Mouse (Mus musculus) spleen, adult 12 weeks (tissue): ENCODE results near the gene Raph1.

ENCODE experiments used
- DNase-seq: peaks from one replicate; pipeline ENCODE4 v3.0.0; 2022; ENCODE audit warnings: low spot score

Gene Raph1

DNA sequence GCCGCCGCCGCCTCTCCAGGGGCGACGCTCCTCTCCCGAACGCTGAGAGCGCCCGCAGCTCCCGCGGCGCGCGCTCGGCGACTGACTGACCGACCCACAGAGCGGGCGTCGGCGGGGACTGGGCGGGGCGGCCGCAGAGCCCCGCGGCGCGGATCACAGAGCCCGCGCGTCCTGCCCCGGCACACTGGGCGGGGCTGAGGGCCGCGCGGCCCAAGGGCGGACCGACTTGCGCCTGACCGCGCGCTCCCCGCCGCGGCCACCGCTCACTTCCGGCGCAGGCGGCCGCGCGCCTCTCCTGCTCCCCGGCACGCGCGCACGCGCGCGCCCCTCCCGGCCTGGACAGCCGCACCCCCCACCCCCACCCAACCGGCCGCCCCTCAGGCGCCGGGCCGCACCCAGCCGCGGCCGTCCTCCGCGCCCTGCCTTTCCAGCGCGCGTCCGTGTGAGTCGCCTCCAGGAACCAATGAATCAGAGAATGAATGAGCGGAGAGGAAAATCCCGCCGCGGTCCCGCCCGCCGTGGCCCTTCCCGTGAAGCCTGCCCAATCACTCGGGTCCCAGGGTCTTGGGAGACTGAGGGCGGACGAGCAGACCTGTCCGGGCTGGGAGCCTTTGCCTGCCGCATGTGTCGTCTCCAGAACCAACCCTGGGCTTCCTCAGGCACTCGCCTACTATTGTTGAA is at the start of gene Raph1:
TSS of gene Raph1 (minus strand) at position 474 of the 681 bp plus-strand sequence.
- peak; percentile 8 for DNase-seq

DNA sequence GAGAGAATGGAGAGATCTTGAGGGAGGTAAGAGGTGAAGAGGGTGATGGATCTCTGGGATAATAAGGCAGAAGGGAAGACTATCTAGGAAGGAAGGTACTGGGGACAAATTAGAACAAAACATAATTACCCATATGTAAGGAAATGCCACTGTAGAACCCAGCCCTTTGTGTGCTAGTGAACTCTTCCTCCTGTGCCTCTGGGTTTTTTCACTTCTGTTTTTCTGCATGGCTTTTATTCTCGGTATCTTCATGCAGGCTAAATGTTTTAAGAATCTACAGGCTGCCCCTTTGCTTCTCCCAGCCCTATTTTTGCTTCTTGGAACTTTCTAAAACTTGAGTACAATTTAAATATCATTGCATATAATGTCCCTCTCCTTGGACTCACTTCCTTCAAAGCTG is 48.8 kb upstream of the Raph1 start:
- DNase-seq = no peak

DNA sequence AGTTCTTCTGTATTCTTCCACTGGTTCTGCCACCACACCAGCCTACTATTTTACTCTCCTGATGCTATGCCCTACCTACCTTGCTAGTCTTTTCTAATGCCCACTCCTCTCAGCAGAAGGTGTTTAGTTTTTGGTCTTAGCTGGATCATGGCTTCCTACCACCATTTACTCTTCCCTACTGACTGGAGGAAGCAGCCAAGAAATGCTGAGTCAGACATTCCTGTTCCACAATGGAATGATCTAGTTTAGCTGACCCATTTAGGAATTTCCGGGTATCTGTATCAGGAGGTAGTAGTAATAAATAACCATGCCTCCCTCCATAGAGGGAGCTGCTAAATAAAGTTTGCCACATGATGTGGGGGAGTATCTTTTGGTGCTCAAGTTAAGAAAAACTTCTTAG is 48.0 kb upstream of the Raph1 start:
- DNase-seq = no peak

DNA sequence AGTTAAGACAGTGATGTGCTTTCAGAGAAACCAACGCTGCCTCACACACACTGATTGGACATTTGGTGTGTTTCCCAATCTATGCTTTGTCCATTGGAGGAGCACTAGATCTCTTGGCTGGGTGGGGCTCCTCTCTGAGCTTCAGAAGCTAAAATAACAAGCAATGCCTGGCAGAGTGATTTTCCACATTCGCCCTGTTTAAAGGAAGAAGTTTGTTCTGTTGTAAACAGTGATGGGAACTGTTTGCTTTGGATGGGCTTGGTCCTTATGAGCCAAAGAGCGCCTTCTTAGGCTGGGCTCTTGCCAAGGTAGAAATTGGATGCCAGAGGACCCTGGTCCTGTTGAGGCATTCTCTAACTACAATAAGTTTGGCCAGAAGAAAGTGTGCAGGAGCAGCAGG is 45.1 kb upstream of the Raph1 start:
- no peak for DNase-seq

DNA sequence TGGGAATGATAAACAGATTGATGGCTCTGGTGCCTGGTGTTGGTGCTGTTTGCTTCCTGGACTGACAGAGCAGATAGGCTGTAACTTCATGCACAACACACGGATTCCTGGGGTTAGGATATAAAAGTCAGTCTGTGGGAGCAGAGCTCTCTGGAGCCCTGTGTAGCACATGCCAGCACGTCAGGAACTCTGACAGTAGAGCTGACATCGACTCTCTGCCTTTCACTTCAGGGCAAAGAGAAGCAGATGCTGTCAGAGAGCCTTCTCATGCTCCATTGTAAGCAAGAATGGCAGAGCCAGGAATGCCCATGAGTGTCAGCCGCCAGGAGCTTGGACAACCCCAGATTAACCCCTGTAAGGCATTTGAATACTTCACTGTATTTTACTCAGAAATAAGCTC is 43.7 kb upstream of the Raph1 start:
- DNase-seq = no peak

DNA sequence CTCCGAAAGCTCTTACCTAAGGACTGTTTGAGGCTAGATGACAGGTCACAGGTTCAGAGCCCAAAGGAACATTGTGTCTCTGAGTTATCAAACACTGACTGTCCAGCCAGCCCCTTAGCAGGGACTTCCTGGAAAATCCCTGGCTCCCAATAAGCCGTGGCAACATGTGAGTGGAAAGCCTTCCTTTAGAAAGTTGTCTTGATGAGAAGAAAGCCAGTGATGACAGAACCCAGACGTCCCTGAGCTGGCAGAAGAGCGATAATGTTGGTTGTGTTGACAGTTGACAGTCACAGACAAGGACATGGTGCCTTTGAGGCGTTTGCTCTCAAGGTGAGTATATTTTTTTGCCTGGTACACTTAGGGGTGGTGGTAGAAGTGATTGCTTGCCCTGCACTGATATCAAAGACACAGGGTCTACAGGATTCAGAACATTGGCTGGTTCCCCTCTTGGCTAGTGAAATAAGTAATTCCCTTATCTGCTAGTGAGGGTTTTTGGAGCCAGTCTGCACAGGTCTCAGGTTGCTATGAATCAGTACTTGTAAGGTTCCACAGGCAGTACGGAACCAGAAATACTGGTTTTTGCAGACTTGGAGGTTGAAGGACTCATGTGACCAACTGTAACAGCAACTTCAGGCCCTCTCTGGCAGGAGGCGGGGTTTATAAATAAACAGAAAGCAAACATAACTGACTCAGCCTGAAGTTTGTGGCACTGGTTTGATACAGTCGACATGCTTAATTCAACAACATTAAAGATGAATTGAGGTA is 42.3 kb upstream of the Raph1 start:
- DNase-seq = no peak

DNA sequence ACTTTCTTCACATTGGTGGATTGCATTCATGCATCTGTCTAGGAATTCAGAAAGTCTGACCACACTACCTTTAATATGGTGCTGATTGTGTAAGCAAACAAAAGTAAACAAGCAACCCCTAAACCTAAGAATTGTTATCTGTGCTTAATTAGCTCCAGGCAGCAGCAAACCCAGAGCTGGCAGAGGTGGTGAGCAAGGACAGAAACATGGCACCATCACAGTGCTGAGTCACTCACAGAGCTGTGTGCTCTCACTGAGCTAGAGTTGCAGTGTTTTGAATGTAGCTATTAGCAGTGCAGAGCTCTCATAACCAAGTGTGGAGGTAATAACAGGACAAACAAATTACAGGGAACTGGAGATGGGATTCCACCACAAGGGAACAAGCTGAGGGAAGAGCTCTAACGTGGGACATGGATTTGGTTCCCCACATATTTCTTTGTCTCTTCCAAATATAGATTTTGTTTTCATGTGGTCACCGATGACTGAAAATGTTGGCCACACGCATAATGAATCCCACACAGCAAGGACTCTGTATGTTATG is 37.6 kb upstream of the Raph1 start:
- DNase-seq = no peak

DNA sequence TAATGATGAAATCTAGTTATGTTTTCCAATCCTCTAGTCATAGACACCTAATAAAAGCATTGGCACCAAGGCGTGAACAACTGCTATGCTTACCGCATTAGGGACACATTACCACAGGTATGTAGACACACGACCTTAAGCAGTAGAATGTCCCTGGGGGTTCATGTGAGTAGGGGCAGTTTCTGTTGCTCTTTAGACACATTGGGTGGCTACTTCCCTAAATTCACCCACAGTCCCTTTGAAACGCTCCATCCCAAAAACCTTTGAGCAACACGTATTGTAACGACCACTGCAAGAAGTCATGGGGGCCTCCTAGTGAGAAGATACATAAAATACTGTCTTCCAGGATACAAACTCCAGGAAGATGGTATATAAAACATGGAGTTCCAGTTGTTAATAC is 33.8 kb upstream of the Raph1 start:
- no peak for DNase-seq

DNA sequence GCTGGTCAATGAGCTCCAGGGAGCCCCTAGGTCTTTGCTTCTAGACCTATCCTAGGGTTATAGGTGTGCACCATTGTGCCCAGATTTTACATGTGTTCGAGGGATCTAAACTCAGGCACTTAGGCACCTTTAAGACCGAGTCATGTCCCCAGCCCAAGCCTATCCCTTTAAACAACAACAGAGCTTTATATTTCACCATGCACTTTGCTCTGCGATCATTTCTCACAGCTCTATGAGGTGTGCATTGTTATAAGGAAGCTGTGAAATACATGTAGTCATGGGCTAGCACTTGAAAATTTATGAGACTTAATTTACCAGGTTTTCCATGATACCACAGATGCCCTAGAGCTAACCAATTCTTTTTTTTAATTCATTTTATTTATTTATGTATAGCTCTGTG is 33.0 kb upstream of the Raph1 start:
- DNase-seq = no peak

DNA sequence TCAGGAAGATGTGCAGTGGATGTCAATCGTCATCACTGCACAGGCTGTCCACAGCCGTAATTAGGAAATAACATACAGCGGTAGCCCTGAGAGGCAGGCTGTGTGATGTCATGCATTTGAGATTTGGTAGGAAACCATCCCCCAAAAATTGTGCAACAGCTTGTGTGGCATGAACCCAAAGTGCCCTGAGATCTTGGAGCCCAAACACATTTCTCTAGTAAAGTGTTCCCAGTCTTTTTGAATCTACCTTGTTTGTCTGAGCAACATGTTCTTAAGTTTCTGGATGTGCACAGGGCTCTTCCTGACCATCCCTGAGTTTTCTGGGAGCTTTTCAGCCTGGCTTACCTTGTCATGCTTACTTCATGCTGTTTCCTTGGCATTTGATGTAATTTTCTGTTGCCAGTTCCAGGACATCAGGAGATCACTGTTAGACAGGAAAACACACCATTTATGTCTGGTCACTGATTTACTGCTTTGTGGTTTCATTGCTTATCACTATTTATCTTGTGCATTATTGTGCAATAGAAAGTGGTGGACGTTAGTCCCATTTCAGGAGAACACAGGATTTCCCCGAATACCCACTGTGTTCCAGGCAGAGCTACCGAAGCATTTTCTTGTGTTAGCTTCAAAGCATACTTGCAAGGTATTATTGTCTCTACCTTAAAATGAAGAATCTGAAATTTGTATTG is 32.3 kb upstream of the Raph1 start:
- no peak for DNase-seq

DNA sequence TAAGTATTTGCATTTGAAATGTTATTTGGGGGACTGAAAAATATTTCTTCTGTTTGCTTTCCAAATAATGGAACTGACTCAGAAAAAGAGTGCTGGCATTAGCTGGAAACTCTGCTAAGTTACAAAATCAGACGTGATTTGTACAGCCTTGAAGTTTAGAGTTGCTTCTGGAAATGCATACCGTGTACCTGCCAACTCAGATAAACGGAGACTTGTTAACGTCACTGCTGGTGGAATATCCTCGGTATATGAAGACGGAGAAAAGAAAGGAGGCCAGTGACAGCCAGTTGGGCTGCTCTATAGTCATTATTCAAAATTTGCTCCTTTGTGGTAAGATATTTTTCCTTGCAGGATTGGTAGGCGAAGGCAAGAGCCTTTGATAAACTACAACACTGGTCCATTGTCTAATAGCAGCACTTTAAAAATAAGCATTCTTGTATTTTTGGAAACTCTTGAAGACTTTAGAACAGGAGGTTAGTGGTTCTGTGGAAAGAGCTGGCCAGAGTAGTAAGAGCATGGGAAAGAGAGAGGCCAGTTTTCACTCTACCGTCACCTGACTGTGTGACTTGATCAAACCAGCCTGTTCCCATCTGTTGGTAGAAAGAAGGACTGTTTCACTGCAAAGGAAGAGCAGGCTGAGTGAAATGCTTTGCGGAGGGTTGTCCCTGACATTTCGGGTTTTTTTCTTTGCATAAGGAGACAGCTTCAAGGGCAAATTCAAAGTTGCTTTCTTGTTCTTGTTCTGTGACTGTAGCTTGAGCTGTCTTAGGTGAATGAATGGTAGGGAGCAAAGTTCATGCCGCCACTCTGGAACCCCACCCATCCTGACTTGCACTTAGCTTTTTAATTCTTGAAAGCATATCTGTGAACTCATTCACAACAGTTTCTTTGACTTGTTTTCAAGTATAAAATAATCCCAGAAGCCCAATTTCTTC is 29.7 kb upstream of the Raph1 start:
- DNase-seq = no peak

DNA sequence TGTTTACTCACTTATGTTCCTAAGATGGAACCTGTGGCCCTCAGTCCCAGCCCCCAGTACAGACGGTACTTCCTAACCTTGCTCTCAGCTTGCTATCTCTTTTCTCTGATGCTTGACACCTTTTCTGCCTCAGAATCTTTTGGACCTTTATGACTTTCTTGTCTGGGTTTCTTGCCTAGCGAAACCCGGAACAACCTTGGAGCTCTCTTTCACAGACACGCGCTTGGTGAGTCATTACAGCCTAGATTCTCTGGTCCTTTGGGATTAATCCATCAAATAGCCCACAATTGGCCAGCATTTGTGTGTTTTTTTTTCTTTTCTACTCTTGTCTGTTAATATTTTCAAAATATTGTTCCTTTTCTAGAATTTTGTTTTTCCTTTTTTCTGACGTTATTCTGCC is 26.2 kb upstream of the Raph1 start:
- DNase-seq = no peak

DNA sequence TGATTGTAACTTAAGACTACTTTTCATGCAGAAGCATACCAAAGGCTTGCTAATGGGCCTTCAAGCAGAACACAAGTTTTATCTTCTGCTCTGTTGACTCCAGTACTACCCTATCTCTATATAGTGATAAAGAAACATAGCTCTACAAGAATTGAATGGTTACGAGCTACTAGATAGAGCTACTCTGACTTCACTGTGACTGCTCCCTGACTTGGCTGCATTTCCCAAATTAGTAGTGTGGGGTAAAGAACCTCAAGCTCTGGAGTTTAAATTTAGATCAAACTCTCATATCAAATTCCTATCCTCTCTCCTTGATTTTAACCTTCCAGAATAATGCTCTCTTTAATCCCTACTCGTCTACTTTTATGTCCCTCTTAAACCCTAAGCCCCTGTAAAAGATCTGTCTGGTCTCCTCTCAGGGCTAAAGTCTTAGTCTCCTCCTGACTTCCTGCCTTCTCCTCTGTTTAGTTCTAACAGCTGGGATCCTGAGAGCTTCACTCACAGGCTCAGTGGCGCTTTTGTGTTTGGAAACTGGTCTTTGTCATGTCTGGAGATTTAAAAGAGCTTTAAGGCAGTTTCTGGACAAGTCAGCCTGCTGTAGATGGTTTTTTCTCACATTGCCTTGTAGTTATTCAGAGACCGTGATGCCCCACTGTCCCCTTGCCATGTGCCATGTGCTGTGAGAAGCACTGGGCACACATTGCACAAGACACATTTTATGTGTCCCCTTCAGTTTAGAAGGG is 22.2 kb upstream of the Raph1 start:
- DNase-seq = no peak

DNA sequence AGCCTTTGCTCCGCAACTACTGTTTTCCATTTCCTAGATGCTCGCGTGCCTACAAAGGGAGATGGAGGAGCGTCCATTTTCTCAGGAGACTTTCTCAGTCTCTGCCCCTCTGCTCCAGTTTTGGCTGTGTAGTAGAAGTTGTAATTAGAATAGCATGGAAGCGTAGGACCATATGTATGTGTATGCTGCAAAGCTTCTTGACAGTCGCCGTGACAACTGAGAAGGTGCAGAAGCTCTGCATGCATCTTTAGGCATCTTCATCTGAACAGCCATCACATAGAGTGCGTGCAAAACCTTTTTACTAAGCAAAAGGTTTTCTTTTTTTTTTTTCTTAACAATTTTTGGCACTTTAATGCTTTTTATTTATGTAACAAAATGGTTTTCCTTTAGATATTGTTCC is 14.1 kb upstream of the Raph1 start:
- DNase-seq = no peak

DNA sequence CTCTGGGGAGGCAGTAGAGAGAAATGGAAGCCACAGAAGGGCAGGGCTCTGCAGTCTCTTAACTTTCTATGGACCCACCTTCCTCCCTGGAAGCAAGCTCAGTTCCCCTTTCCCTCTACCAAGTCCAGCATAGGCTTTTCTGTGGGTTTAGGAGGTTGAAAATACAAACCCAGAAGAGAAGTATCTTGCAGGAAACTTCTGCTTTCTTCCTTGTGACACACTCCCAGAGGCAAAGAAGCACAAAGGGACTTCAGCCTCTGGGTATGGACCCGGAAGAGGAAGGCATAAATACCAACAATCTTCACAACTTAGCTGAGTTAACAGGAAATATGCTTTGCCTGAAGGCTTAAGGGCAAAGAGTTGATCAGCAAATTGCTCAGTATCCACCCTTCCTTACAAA is 13.0 kb upstream of the Raph1 start:
- DNase-seq = no peak

DNA sequence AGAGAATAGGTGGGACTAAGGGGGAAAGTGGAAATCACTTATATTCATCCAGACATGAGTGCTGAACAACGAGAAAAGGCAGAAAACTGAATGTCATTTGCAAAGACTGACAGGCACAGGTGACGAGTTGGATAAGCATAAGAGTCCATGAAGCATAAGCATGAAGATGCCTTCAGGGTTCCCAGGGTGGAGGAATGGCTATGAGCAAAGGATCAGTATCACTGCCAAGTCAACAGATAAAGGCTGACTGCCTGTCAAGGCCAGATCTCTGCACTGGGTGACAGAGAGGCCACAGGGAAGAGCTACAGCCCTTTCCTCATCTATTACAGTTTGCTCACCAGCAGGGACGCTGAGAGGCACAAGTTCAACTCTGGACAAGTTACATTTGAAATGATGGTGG is 5.8 kb upstream of the Raph1 start:
- no peak for DNase-seq

DNA sequence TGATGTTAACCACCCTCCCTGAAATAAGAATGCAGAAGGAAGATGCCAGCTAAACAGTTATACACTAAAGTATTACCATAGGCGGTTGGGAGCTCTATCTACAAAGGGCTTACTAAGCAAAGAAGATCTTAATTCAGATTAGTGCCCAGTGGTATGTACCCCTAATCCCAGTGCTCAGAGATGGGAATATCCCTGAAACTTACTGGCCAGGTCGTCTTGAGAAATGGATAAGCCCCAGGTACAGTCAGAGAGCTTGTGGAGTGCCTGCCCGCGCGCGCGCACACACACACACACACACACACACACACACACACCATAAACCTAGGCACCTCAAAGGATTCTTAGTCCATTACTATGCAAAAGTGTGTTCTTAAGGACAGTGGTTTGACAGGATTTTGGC is 2.8 kb upstream of the Raph1 start:
- no peak for DNase-seq

DNA sequence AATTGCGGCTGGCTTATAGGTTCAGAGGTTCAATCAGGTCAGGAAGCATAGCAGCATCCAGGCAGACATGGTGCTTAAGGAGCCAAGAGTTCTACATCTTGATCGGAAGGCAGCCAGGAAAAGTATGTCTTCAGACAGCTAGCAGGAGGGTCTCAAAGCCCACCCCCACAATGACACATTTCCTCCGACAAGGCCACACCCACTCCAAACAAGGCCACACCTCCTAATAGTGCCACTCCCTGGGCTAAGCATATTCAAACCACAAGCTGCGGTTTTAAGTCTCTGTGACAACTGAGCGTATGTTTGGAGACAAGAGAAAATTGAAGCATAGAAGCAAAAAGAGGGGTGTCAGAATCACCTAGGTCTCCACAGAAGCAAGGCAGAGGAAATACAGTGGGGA is 2.3 kb upstream of the Raph1 start:
- DNase-seq = no peak

DNA sequence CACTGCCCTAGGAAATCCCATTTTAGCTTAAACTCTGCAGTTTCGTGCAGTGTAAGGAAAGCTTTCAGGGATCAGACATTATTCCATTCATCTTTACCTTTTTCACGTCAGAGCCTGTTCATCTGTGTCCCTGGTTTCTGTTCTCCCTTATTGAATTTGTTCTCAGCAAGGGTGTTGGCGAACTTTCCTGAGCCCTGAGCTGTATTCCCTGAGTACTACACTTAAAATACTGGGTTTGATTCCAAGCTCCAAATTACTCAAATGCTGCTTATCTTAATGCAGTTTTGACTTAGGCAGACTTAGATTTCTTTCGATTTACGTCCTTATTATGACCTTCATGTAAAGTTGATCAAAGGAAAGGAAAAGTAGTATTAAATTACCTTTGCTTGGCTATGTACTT is 417 bp upstream of the Raph1 start:
- no peak for DNase-seq

DNA sequence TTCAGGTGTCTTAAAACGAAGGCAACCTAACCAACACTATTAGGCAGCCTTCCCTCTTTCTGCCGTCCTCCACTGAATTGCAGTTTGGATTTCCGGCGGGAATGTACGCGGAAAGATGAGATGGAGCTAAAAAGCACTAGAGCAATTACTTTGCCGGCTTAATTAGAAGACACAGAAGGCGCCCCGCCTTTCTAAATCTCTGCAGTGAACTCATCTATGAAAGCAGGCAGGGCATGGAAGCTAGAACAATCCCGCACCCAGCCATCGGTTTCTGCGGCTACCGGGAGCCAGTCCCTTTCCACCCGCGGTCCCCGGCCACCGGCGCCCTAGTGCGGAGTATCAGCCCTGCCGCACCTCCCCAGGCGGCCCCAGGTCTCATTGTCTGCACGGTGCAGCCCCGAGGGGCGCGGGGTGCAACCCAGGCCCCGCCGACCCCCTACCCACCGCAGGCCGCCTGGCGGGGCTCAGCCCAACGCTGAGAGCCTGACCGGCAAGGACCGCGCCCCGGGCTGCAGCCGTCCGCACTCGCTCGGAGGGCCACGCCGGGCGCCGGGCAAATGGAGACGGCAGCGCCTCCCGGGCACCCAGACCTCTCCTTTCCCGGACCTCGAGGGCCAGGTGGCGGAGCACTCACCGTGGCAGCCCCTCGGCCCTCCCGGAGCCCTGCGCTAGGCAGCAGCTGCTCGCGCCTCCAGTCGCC is 823 bp downstream of the Raph1 start:
- DNase-seq = no peak
